Mouse (Mus musculus) stomach, postnatal 0 days (tissue): ENCODE measurements around the gene Hivep2.

Source experiments
- CTCF ChIP-seq: IDR thresholded peaks from 2 replicates; pipeline ENCODE4 v1.5.1; 2016; ENCODE audit warnings: antibody characterized with exemption, low read depth, mild to moderate bottlenecking, moderate library complexity
- EP300 ChIP-seq: optimal IDR thresholded peaks from 2 replicates; pipeline ENCODE3; 2016; ENCODE audit warnings: antibody characterized with exemption

GRCm38 (mm10) chr10:14186352-14186976 lies 220.6 kb downstream of the Hivep2 start:
- TF ChIP-seq CTCF (no peak), EP300 (no peak)
